Mouse (Mus musculus): Measurements from ENCODE around the gene Fbxl7. TPM values are rescaled to one million over a fixed set of nuclear protein-coding genes. Genes with fewer than 3 reads are reported as not detected.

Fbxl7 gene
- polyA plus RNA-seq, 1 experiment from 2014 or later = 15.2 TPM

GRCm38 (mm10) chr15:26578500-26578899, 316.9 kb downstream of the Fbxl7 start:
- Histone ChIP-seq H3K4me1 (no peaks in the 10 kb centered on the region), H3K9me3 (no peaks in the 10 kb centered on the region), H3K27ac (no peak overlapping the region), H3K36me3 (no peaks in the 10 kb centered on the region), H3K4me3 (no peak overlapping the region), H3K9ac (no peak overlapping the region), H3K27me3 (no peaks in the 10 kb centered on the region), H3K4me2 (no peak overlapping the region)
- no peak for ATAC-seq (ENCODE audit: insufficient number of reproducible peaks, low FRiP score, low TSS enrichment, low read depth)
- WGBS = 96% methylated on average over 1 of the region's 1 CpGs

DNA sequence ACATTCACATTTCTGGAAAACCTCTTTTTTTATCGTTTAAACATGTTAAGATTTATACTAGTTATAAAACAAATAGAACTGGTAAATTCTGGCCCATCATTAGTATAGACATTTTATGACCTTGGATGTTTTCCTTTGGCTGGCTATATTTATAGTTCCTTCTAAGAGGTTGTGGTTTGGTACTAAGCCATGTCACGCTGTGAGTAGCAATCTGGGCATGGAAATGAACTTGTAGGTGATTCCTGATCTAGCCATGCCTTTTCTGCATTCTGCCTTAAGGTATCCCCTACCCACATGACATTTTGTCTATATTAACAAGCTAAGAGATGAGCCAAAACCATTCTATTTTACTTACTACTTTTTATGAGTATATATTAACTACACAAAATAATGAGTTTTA, 329.3 kb downstream of the Fbxl7 start:
- no peak overlapping the region for H3K4me2 ChIP-seq
- no peaks in the 10 kb centered on the region for H3K36me3 ChIP-seq
- WGBS = 44% methylated on average over 2 of the region's 2 CpGs
- H3K27me3 ChIP-seq = no peaks in the 10 kb centered on the region
- H3K4me1 ChIP-seq = no peaks in the 10 kb centered on the region
- ATAC-seq (ENCODE audit: insufficient number of reproducible peaks, low FRiP score, low TSS enrichment, low read depth) = no peak
- no peak overlapping the region for H3K27ac ChIP-seq
- no peak overlapping the region for H3K9ac ChIP-seq
- no peaks in the 10 kb centered on the region for H3K9me3 ChIP-seq
- no peak overlapping the region for H3K4me3 ChIP-seq

- Histone ChIP-seq H3K9me3 (no peaks in the 10 kb centered on the region), H3K9ac (no peak overlapping the region), H3K4me2 (no peak overlapping the region), H3K27ac (no peak overlapping the region), H3K4me3 (no peak overlapping the region), H3K4me1 (no peaks in the 10 kb centered on the region), H3K36me3 (peaks cover 8% of the 10 kb centered on the region; the same call in 1 of the 2 replicates), H3K27me3 (no peaks in the 10 kb centered on the region)
- 77% methylated on average over 10 of the region's 10 CpGs for WGBS
- no peak for ATAC-seq (ENCODE audit: insufficient number of reproducible peaks, low FRiP score, low TSS enrichment, low read depth)
Measured at GRCm38 (mm10) chr15:26553620-26554019, 341.8 kb downstream of the Fbxl7 start.

DNA sequence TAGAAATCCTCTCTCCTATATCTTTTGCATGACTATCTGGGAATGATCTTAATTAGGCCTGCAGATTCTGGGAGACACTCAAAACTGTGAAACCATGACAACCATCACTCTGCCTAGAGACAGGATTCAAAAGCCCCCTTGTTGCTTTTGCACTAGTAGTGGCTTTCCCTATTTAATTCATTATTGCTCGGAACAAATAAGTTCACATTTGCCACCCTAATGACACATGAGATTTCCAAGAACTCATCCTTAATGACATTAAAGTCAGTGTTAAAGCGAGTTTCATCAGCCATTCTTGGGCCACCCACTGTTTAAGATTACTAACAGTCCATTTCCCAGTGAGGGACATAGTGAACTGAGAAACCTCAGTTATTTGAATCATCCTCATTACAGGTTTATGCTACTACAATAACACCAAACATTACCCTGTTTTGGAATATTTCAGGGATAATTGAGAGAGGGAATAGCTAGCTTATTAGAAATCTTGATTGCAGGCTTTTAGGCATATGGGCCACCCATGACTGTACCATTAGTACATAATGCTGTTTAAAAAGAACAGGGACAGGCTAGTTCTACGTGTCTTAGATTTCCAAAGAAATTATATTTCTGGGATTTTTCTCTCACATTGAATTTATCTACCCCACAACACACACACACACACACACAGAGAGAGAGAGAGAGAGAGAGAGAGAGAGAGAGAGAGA, 361.2 kb downstream of the Fbxl7 start:
- 69% methylated on average over 3 of the region's 3 CpGs for WGBS
- Histone ChIP-seq H3K36me3 (no peaks in the 10 kb centered on the region), H3K4me1 (no peaks in the 10 kb centered on the region), H3K9ac (no peak overlapping the region), H3K4me2 (no peak overlapping the region), H3K9me3 (no peaks in the 10 kb centered on the region), H3K27ac (no peak overlapping the region), H3K27me3 (no peaks in the 10 kb centered on the region), H3K4me3 (no peak overlapping the region)
- ATAC-seq (ENCODE audit: insufficient number of reproducible peaks, low FRiP score, low TSS enrichment, low read depth) = no peak

DNA sequence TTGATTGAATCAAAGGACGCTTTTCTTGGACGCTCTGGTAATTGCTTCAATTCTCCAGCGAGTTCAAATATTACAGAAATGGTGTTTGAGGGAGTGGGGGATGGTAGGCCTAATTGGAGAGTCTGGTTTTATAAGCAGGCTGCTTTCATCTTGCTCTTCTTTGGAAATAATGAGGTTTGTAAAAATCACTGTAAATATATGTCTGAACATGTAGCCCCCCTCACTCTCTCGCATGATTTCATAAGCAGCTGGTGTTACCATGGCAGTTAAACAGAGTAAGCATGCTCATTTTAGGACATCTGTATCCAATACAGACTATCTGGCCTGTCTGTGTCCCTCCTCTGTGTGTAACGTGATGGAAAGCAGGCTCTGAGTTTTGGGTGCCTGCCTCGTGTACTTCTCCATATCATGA, 376.2 kb downstream of the Fbxl7 start:
- Histone ChIP-seq H3K4me2 (no peak overlapping the region), H3K9ac (no peak overlapping the region), H3K4me3 (no peak overlapping the region), H3K27ac (no peak overlapping the region), H3K4me1 (peaks cover 2% of the 10 kb centered on the region; the same call in 1 of the 2 replicates), H3K27me3 (no peaks in the 10 kb centered on the region), H3K36me3 (no peaks in the 10 kb centered on the region), H3K9me3 (no peaks in the 10 kb centered on the region)
- ATAC-seq (ENCODE audit: insufficient number of reproducible peaks, low FRiP score, low TSS enrichment, low read depth) = peak; percentile 89
- WGBS = 12% methylated on average over 6 of the region's 6 CpGs

DNA sequence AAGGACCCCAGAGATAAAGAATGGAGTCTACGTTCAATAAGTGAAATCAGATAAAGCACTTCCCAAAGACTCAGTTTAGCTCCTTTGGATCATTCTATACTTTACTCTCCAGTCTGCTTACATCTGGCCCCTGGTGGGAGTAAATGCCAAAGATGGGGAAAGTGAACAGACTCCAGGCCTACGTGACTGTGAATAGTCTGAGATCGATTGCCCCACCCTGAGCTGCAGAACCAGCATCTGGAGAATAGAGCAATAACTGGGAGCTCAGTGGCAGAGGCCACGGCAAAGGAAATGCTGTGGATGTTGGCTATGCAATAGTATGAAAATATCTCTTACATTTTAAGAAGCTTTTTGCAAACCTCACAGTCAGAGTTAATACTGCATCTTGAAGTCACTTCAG, 394.4 kb downstream of the Fbxl7 start:
- no peaks in the 10 kb centered on the region for H3K36me3 ChIP-seq
- H3K9ac ChIP-seq = no peak overlapping the region
- H3K4me2 ChIP-seq = no peak overlapping the region
- H3K9me3 ChIP-seq = no peaks in the 10 kb centered on the region
- no peak overlapping the region for H3K4me3 ChIP-seq
- no peak for ATAC-seq (ENCODE audit: insufficient number of reproducible peaks, low FRiP score, low TSS enrichment, low read depth)
- H3K27ac ChIP-seq = no peak overlapping the region
- WGBS = 42% methylated on average over 4 of the region's 4 CpGs
- H3K27me3 ChIP-seq = no peaks in the 10 kb centered on the region
- no peaks in the 10 kb centered on the region for H3K4me1 ChIP-seq
